Mouse (Mus musculus): ENCODE results near the gene Atxn7l1. TPM values are rescaled to one million over a fixed set of nuclear protein-coding genes. Genes with fewer than 3 reads are reported as not detected.

Atxn7l1 gene
- polyA plus RNA-seq, 1 experiment from 2014 or later = 12.7 TPM

DNA sequence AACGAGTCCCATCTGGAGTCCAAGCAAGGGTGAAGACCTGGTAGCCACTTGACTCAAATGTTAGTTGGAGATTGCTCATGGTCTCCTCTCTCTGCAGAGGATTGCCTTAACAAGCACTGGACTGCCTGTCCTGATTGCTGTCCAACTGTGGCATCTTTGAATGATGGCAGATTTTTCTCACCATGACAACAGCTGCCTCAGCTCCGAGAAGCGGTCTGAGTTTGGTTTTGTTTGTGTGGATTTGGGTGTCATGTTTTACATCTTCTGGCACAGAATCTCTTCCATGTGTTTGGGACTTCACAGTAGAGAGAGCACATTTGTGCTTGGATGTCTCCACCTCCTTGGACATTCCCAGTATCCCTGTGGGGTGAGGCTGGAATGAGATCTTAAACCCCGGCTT is 120.5 kb downstream of the Atxn7l1 start:
- H3K27me3 ChIP-seq = no peaks in the 10 kb centered on the region
- H3K27ac ChIP-seq = peak overlapping the region; percentile 37; the same call in 1 of the 2 replicates
- WGBS = 39% methylated on average over 4 of the region's 4 CpGs
- H3K9me3 ChIP-seq (replicated peaks) = no peaks in the 10 kb centered on the region
- ATAC-seq (replicated peaks; ENCODE audit: low FRiP score) = no peak
- no peak overlapping the region for H3K9ac ChIP-seq
- H3K36me3 ChIP-seq = 0 out of 2 replicates have a peak, but pooled peaks cover under 1% of the 10 kb centered on the region
- peaks cover 10% of the 10 kb centered on the region for H3K4me1 ChIP-seq
- H3K4me2 ChIP-seq = no peak overlapping the region
- no peak overlapping the region for H3K4me3 ChIP-seq (replicated peaks)

DNA sequence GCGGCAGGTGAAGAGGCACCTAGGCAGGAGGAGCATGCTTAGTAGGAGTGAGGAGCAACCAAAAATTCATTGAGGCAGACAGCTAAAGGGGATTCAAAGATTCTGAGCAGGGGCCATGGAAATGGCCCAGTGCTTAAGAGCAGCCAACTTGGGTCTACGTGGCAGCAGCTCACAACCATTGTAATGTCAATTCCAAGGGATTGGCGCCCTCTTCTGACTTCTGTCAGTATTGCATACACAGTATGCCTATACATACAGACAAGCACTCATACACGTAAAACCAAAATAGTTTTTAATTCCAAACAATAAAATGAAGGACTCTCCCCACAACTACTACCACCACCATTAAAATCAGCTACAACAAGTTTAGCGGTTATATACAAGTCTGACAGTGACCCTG is 122.2 kb downstream of the Atxn7l1 start:
- H3K4me2 ChIP-seq = no peak overlapping the region
- H3K27me3 ChIP-seq = no peaks in the 10 kb centered on the region
- H3K9me3 ChIP-seq (replicated peaks) = no peaks in the 10 kb centered on the region
- H3K4me1 ChIP-seq = peaks cover 10% of the 10 kb centered on the region
- 81% methylated on average over 5 of the region's 5 CpGs for WGBS
- no peaks in the 10 kb centered on the region for H3K36me3 ChIP-seq
- no peak for ATAC-seq (replicated peaks; ENCODE audit: low FRiP score)
- H3K4me3 ChIP-seq (replicated peaks) = no peak overlapping the region
- no peak overlapping the region for H3K9ac ChIP-seq
- no peak overlapping the region for H3K27ac ChIP-seq

DNA sequence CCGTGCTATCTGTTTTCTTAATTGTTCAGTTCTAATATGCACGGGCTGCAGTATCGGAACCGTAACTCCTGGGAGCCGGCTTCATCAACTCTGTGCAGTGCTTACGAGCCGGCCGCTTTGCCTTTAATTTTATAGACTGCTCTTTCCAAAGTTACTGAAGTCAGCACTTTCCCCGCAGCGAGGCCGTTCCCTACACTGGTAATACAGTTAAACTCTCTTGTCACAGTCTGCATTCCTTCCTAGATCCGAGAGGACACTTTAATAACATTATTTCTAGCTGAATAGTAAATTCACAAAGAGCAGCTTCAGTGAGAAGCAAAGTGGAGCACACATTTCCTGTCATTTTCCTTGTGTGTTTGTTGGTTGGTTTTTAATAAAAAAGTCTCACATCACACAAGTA is 124.4 kb downstream of the Atxn7l1 start:
- Histone ChIP-seq H3K36me3 (no peaks in the 10 kb centered on the region), H3K27ac (no peak overlapping the region), H3K9me3 (replicated peaks) (no peaks in the 10 kb centered on the region), H3K4me3 (replicated peaks) (no peak overlapping the region), H3K4me1 (peaks cover 10% of the 10 kb centered on the region), H3K4me2 (no peak overlapping the region), H3K9ac (no peak overlapping the region), H3K27me3 (no peaks in the 10 kb centered on the region)
- WGBS = 53% methylated on average over 12 of the region's 12 CpGs
- ATAC-seq (replicated peaks; ENCODE audit: low FRiP score) = no peak

DNA sequence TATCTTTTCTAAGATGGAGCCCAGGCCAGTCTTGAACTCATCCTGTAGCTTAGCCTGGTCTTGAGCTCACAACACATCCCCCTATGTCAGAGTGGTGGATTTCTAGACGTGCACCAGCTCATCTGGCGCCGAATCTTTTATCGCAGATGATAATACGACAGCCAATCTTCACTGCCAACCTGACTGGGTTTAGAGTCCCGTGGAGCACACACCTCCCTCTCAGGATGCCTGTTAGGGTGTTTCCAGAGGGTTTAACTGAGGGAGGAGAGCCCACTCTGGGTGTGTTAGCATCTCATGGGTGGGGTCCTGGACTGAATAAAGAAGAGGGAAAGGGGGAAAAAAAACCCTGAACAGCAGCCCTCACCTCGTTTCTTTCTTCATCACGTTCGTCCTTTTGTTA is 124.9 kb downstream of the Atxn7l1 start:
- H3K4me1 ChIP-seq = peaks cover 15% of the 10 kb centered on the region
- H3K4me2 ChIP-seq = no peak overlapping the region
- 87% methylated on average over 9 of the region's 9 CpGs for WGBS
- no peak overlapping the region for H3K9ac ChIP-seq
- ATAC-seq (replicated peaks; ENCODE audit: low FRiP score) = no peak
- no peaks in the 10 kb centered on the region for H3K9me3 ChIP-seq (replicated peaks)
- no peaks in the 10 kb centered on the region for H3K27me3 ChIP-seq
- no peak overlapping the region for H3K4me3 ChIP-seq (replicated peaks)
- H3K27ac ChIP-seq = no peak overlapping the region
- H3K36me3 ChIP-seq = no peaks in the 10 kb centered on the region

DNA sequence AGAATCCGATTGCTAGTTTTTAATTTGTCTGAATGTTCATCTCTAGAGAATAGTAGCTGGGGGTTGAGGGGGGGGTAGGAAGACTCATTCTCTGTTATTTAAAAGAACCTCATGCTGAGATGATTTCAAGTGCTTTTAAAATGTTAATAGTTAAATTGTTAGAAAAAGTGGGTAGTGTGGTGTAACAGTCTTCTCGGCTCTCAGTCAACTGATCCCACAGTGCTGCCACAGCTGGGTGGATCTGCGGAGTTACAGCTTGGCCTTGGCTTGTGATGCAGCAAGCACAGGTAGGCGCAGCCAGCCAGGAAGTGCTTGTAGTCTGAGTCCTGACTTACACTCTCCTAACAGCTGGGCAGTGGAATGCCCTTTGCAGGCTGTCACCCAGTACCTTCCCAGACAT is 125.7 kb downstream of the Atxn7l1 start:
- H3K36me3 ChIP-seq = no peaks in the 10 kb centered on the region
- peaks cover 14% of the 10 kb centered on the region for H3K4me1 ChIP-seq
- no peak for ATAC-seq (replicated peaks; ENCODE audit: low FRiP score)
- H3K27me3 ChIP-seq = no peaks in the 10 kb centered on the region
- no peak overlapping the region for H3K27ac ChIP-seq
- H3K9me3 ChIP-seq (replicated peaks) = no peaks in the 10 kb centered on the region
- no peak overlapping the region for H3K9ac ChIP-seq
- no peak overlapping the region for H3K4me3 ChIP-seq (replicated peaks)
- 79% methylated on average over 4 of the region's 4 CpGs for WGBS
- no peak overlapping the region for H3K4me2 ChIP-seq

DNA sequence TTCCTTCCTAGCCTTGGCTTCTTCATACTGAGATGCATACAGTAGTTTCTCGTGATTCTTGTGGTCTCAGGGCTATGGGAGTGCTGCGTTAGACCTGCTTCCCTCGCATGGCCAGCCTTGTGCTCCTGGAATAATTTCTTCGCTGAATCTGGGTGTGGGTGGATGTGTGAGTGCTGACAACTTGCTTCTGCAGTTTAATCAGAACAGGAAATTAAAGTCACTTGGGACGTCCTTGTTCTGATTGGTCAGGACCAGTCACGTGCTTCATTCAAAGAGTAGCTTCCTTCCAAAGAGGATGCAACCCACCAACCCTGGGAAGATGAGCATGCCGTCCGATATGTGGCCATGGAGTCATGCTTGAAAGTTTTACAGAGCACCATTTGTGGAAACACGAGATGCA is 126.2 kb downstream of the Atxn7l1 start:
- Histone ChIP-seq H3K4me1 (peaks cover 15% of the 10 kb centered on the region), H3K9me3 (replicated peaks) (no peaks in the 10 kb centered on the region), H3K9ac (no peak overlapping the region), H3K27ac (no peak overlapping the region), H3K36me3 (no peaks in the 10 kb centered on the region), H3K4me3 (replicated peaks) (no peak overlapping the region), H3K4me2 (no peak overlapping the region), H3K27me3 (no peaks in the 10 kb centered on the region)
- WGBS = 82% methylated on average over 9 of the region's 9 CpGs
- ATAC-seq (replicated peaks; ENCODE audit: low FRiP score) = no peak

DNA sequence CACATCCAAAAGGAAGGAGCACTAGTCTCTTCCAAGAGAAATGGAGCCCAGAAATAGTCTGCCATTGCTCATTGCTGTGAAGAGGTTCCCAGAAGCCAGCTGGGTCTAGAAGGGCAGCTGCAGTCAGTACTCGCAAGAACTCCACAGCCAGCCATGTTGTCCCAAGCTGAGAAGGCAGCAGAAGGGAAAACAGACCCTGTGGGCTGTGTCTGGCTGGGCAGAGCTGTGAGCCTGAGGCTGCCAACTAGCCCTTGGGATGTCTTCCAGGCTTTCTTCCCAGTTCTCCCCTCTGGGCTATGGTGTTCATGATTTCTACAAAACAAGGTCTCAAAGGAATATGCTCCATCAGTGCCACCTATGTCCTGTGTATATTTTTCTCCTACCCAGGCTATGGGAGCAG is 128.5 kb downstream of the Atxn7l1 start:
- H3K27ac ChIP-seq = no peak overlapping the region
- H3K27me3 ChIP-seq = no peaks in the 10 kb centered on the region
- H3K4me1 ChIP-seq = peaks cover 21% of the 10 kb centered on the region
- 92% methylated on average over 1 of the region's 1 CpGs for WGBS
- H3K9me3 ChIP-seq (replicated peaks) = no peaks in the 10 kb centered on the region
- H3K9ac ChIP-seq = no peak overlapping the region
- ATAC-seq (replicated peaks; ENCODE audit: low FRiP score) = no peak
- H3K36me3 ChIP-seq = no peaks in the 10 kb centered on the region
- no peak overlapping the region for H3K4me2 ChIP-seq
- no peak overlapping the region for H3K4me3 ChIP-seq (replicated peaks)

DNA sequence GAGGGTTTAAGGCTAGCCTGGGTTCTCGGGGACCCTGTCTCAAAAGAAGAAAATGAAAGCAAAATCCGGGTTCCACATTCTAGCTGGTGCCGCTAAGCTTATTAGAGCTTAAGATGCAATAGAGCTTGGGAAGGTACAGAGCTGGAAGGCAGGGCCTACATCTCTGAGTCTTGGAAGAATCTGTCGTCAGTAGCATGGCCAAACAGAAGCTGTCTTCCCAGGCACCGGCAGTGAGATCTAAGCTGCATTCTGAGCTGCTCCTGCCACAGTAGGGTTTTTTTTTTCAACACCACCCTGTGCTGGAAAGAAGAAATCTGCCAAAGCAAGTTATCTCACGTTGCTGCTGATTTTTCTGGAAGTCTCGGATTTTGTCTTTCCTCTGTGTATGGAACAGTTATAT is 129.9 kb downstream of the Atxn7l1 start:
- 78% methylated on average over 7 of the region's 7 CpGs for WGBS
- no peak overlapping the region for H3K4me2 ChIP-seq
- peaks cover 17% of the 10 kb centered on the region for H3K4me1 ChIP-seq
- ATAC-seq (replicated peaks; ENCODE audit: low FRiP score) = no peak
- no peaks in the 10 kb centered on the region for H3K36me3 ChIP-seq
- no peak overlapping the region for H3K27ac ChIP-seq
- no peak overlapping the region for H3K4me3 ChIP-seq (replicated peaks)
- no peak overlapping the region for H3K9ac ChIP-seq
- no peaks in the 10 kb centered on the region for H3K9me3 ChIP-seq (replicated peaks)
- H3K27me3 ChIP-seq = no peaks in the 10 kb centered on the region

DNA sequence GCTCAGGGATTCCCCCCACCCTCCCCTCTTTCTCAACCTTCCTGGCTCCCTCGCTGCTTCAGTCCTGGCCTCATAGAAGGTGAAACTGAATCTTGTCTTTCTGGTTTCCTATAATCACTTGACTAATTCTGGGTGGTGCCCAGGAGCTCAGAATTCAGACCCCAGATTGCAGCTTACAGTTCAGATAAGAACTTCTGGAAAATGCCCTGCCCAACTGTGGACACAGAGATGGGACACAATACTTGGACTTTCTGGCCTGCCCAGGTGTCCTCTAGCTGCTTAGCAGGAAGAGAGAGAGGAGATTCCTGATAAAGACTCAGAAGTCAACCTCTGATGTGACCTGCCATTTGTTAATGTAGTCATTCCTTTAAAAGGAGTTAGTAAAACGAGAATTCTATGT is 131.7 kb downstream of the Atxn7l1 start:
- Histone ChIP-seq H3K9me3 (replicated peaks) (no peaks in the 10 kb centered on the region), H3K36me3 (no peaks in the 10 kb centered on the region), H3K4me1 (peaks cover 17% of the 10 kb centered on the region), H3K27me3 (no peaks in the 10 kb centered on the region), H3K9ac (no peak overlapping the region), H3K4me2 (no peak overlapping the region), H3K4me3 (replicated peaks) (no peak overlapping the region), H3K27ac (no peak overlapping the region)
- WGBS = 45% methylated on average over 2 of the region's 2 CpGs
- ATAC-seq (replicated peaks; ENCODE audit: low FRiP score) = no peak

DNA sequence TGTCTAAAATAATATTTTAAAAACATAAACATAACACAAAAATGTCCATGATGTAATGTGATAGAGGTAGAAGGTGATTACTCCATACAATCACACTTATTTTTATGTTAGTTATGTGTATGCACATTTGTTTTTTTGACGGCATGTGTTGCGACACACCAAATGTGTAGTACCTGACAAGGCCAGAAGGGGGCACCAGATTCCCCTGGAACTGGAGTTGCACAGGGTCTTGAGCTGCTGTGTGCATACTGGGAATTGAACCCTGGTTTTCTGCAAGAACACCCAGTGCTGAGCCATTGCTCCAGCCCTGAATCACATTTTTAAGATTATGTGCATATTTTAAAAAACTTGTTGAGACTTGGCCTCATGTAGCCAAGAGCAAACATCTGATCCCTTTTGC is 133.3 kb downstream of the Atxn7l1 start:
- H3K4me3 ChIP-seq (replicated peaks) = no peak overlapping the region
- H3K27me3 ChIP-seq = no peaks in the 10 kb centered on the region
- no peak for ATAC-seq (replicated peaks; ENCODE audit: low FRiP score)
- H3K9me3 ChIP-seq (replicated peaks) = no peaks in the 10 kb centered on the region
- no peak overlapping the region for H3K27ac ChIP-seq
- no peak overlapping the region for H3K4me2 ChIP-seq
- H3K9ac ChIP-seq = no peak overlapping the region
- 34% methylated on average over 2 of the region's 2 CpGs for WGBS
- H3K4me1 ChIP-seq = peaks cover 31% of the 10 kb centered on the region
- no peaks in the 10 kb centered on the region for H3K36me3 ChIP-seq

DNA sequence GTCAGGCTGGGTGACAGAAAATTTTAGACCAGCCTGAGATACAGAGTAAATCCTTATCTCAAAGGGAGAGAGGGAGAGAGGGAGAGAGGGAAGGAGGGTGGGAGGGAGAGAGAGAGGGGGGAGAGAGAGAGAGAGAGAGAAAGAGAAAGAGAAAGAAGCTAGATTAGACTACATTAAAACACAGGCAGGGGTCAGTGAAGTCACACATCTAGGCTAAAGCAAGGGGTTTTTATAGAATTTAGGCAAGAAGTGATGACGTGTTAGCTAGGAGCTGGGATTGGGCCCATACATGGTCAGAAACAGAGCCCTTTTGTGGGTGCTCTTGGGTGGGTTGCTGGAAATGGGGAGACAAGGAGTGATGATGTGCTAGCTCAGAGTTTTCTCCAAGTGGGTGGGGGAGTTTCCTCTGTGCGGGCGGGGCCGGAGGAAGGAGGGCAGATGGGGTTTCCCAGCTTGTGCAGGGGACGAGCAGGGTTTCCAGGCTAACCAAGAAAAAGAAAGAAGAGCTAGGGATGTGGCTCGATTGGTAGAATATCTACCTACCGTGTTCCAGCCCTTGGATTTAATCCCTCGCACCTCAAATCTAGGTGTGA is 136.9 kb downstream of the Atxn7l1 start:
- no peaks in the 10 kb centered on the region for H3K27me3 ChIP-seq
- no peaks in the 10 kb centered on the region for H3K9me3 ChIP-seq (replicated peaks)
- ATAC-seq (replicated peaks; ENCODE audit: low FRiP score) = no peak
- no peak overlapping the region for H3K4me2 ChIP-seq
- peaks cover 48% of the 10 kb centered on the region for H3K4me1 ChIP-seq
- no peak overlapping the region for H3K27ac ChIP-seq
- H3K36me3 ChIP-seq = no peaks in the 10 kb centered on the region
- H3K9ac ChIP-seq = no peak overlapping the region
- WGBS = 73% methylated on average over 8 of the region's 8 CpGs
- no peak overlapping the region for H3K4me3 ChIP-seq (replicated peaks)

DNA sequence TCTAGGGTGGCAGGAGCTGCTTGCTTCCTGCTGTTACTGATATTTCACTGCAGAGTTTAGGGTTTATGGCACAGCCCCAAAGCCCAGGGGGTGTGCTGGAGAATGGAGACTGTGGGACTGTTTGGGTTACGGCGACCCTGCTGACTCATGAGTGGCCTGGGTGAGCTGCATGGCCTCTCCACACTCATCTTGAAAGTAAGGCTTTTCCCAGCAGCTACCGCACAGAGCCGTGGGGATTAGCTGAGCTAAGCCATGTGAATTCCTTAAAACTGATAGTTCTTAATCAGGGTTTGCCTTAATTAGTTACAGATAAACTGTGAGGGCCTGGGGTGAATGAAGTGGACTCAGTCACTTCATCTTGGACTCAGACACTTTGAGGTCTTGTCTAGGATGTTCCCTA is 137.9 kb downstream of the Atxn7l1 start:
- Histone ChIP-seq H3K4me2 (no peak overlapping the region), H3K4me3 (replicated peaks) (no peak overlapping the region), H3K27me3 (no peaks in the 10 kb centered on the region), H3K4me1 (peaks cover 54% of the 10 kb centered on the region), H3K9me3 (replicated peaks) (no peaks in the 10 kb centered on the region), H3K27ac (peak overlapping the region; percentile 45; the same call in 1 of the 2 replicates), H3K36me3 (no peaks in the 10 kb centered on the region), H3K9ac (no peak overlapping the region)
- 0 out of 2 replicates have a peak, but pooled peaks have one; percentile 27 for ATAC-seq (replicated peaks; ENCODE audit: low FRiP score)
- 53% methylated on average over 4 of the region's 4 CpGs for WGBS

DNA sequence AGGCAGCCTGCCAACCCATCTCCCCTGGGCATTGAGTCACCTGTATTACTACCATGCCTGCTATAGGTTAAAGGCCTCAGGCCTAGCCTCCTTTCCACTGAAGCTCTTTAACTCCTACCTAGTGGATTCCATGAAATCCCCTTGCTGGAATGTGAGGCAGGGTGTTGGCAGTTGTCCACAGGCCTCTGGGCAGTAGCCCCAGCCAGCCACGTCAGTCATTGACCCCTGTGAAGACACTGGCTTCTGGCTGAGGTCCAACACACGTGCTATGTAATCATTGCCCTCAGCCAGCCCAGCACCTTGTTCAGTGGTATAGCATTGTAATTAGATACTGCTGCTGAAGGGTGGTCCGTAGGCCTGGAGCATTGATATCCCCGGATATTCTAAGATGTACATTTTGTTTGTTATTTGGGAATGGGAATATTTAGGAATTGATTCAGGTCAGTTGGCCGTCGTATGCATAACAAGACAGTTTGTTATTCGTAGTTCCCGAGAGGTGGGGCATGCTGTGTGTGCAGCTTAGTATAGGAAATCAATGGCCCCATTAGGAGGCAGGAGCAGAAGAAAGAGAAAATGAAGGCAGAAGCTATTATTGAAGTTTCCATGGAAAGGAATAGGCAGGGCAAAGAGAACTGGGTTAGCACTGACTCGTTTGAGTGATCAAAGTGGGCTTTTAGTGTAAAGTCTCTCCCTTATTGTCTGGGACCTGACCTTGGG is 138.6 kb downstream of the Atxn7l1 start:
- no peak overlapping the region for H3K27ac ChIP-seq
- peak; percentile 76 for ATAC-seq (replicated peaks; ENCODE audit: low FRiP score)

More for the DNA sequence above, 138.6 kb downstream of the Atxn7l1 start:
- WGBS = 47% methylated on average over 9 of the region's 9 CpGs
- H3K4me1 ChIP-seq = peaks cover 54% of the 10 kb centered on the region
- H3K36me3 ChIP-seq = no peaks in the 10 kb centered on the region
- H3K9ac ChIP-seq = no peak overlapping the region
- no peak overlapping the region for H3K4me2 ChIP-seq
- H3K9me3 ChIP-seq (replicated peaks) = no peaks in the 10 kb centered on the region
- H3K4me3 ChIP-seq (replicated peaks) = no peak overlapping the region
- no peaks in the 10 kb centered on the region for H3K27me3 ChIP-seq

Measured in kidney, embryonic 15.5 days (tissue).